Mouse (Mus musculus): ENCODE data around the gene Amph. TPM values are rescaled to one million over a fixed set of nuclear protein-coding genes. Genes with fewer than 3 reads are reported as not detected.

Amph gene
- total and polyA plus RNA-seq, 3 experiments, result not detected

- in situ Hi-C loops (cut with MboI; ENCODE audit: low pct_ligation_motif_present, low pct_unique_long_range_greater_than_20kb, low sequenced_read_pairs), result no loop called here
- DNase-seq (ENCODE audit: extremely low read depth), result peak; percentile 35
- dilution Hi-C loops (cut with MboI; ENCODE audit: extremely low pct_ligation_motif_present, extremely low pct_unique_long_range_greater_than_20kb, low sequenced_read_pairs), result no loop called here
- Histone ChIP-seq H3K4me1 (ENCODE audit: control insufficient read depth in 1 of 2, insufficient read depth in 2 of 2) (peaks cover 0 to under 1% of the 10 kb centered on the region in 2 experiments; a peak in 2 of 4 replicates), H3K79me2 (replicated peaks; ENCODE audit: control insufficient read depth, extremely low read depth, insufficient read depth, poor library complexity, severe bottlenecking) (no peaks in the 10 kb centered on the region), H3K4me3 (replicated peaks in 1 of 3; ENCODE audit: low read depth in 2 of 3, low read length in 2 of 3, poor library complexity in 1 of 3) (no peak overlapping the region), H3K9me3 (replicated peaks; ENCODE audit: low read length) (no peaks in the 10 kb centered on the region), H3K4me2 (ENCODE audit: insufficient read depth, low read depth, poor library complexity, severe bottlenecking) (no peak overlapping the region), H3K27me3 (replicated peaks) (no peaks in the 10 kb centered on the region), H3K9ac (ENCODE audit: insufficient read depth, low read depth) (no peak overlapping the region), H3K36me3 (replicated peaks in 1 of 2; ENCODE audit: control insufficient read depth in 1 of 2, insufficient read depth in 1 of 2, low read length in 1 of 2) (no peaks in the 10 kb centered on the region), H3K27ac (ENCODE audit: insufficient read depth, low read depth) (no peak overlapping the region)
- TF ChIP-seq CTCF (conservative IDR thresholded peaks at IDR 0.05 in 1 of 2, IDR thresholded peaks at IDR 0.05 in 1 of 2; ENCODE audit: low read depth in 2 of 2, low read length in 2 of 2), result peak; percentile 63 to 68
- TF ChIP-seq UBTF (IDR thresholded peaks at IDR 0.05; ENCODE audit: low read depth, low read length), result no peak
- no peak for TF ChIP-seq MXI1 (IDR thresholded peaks at IDR 0.05; ENCODE audit: low read depth, low read length)
- TF ChIP-seq SMC3 (IDR thresholded peaks at IDR 0.05; ENCODE audit: low read depth, low read length), result peak; percentile 61
- TF ChIP-seq MYC (IDR thresholded peaks at IDR 0.05; ENCODE audit: low read depth, low read length), result no peak
- peak; percentile 39 for TF ChIP-seq RAD21 (IDR thresholded peaks at IDR 0.05; ENCODE audit: low read depth, low read length)
- no peak for TF ChIP-seq USF1 (IDR thresholded peaks at IDR 0.05; ENCODE audit: low read depth, low read length)
Measured at GRCm38 (mm10) chr13:19133833-19134232, 185.8 kb downstream of the Amph start.

DNA sequence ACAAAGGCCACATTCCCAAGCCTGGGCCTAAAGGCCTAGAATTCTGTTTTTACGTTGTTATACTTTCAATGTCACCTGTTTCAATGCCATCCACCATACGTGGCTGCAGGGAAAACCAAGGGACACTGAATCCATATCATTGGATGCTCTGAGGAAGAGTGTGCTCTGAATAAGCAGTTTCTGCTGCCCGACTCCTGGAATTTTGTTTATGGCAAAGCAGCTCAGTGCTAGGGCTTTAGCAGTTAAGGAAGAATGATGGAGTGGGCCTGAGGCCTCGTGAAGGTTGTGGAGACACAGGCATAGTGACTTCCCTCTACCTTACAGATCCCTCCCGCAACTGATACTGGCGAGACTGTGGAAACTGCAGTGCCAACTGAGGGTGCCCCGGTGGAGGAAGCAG, 189.2 kb downstream of the Amph start:
- H3K27me3 ChIP-seq (replicated peaks), result no peaks in the 10 kb centered on the region
- dilution Hi-C loops (cut with MboI; ENCODE audit: extremely low pct_ligation_motif_present, extremely low pct_unique_long_range_greater_than_20kb, low sequenced_read_pairs) (no loop called here), in situ Hi-C loops (cut with MboI; ENCODE audit: low pct_ligation_motif_present, low pct_unique_long_range_greater_than_20kb, low sequenced_read_pairs) (no loop called here)
- H3K4me1 ChIP-seq (ENCODE audit: control insufficient read depth in 1 of 2, insufficient read depth in 2 of 2), result peaks cover 0 to 5% of the 10 kb centered on the region in 2 experiments; a peak in 3 of 4 replicates
- no peak overlapping the region for H3K9ac ChIP-seq (ENCODE audit: insufficient read depth, low read depth)
- H3K79me2 ChIP-seq (replicated peaks; ENCODE audit: control insufficient read depth, extremely low read depth, insufficient read depth, poor library complexity, severe bottlenecking), result no peaks in the 10 kb centered on the region
- H3K4me2 ChIP-seq (ENCODE audit: insufficient read depth, low read depth, poor library complexity, severe bottlenecking), result no peak overlapping the region
- H3K4me3 ChIP-seq (replicated peaks in 1 of 3; ENCODE audit: low read depth in 2 of 3, low read length in 2 of 3, poor library complexity in 1 of 3), result no peak overlapping the region
- H3K27ac ChIP-seq (ENCODE audit: insufficient read depth, low read depth), result no peak overlapping the region
- H3K36me3 ChIP-seq (replicated peaks in 1 of 2; ENCODE audit: control insufficient read depth in 1 of 2, insufficient read depth in 1 of 2, low read length in 1 of 2), result no peaks in the 10 kb centered on the region
- H3K9me3 ChIP-seq (replicated peaks; ENCODE audit: low read length), result no peaks in the 10 kb centered on the region
- TF ChIP-seq TCF12 (IDR thresholded peaks at IDR 0.05; ENCODE audit: low read depth, low read length) (no peak), RAD21 (IDR thresholded peaks at IDR 0.05; ENCODE audit: low read depth, low read length) (no peak), HCFC1 (IDR thresholded peaks at IDR 0.05; ENCODE audit: low read depth, low read length) (no peak), RCOR1 (conservative IDR thresholded peaks at IDR 0.05; ENCODE audit: low read depth, low read length) (no peak), ZKSCAN1 (IDR thresholded peaks at IDR 0.05; ENCODE audit: borderline replicate concordance, low read depth, low read length) (no peak), BHLHE40 (IDR thresholded peaks at IDR 0.05; ENCODE audit: low read depth, low read length) (no peak), IRF4 (IDR thresholded peaks at IDR 0.05; ENCODE audit: low read depth, low read length) (no peak), ZNF384 (IDR thresholded peaks at IDR 0.05; ENCODE audit: low read depth, low read length) (no peak), NRF1 (IDR thresholded peaks at IDR 0.05; ENCODE audit: low read depth, low read length) (no peak), ZC3H11A (IDR thresholded peaks at IDR 0.05; ENCODE audit: low read depth, low read length) (no peak), ZMIZ1 (IDR thresholded peaks at IDR 0.05; ENCODE audit: low read depth, low read length) (no peak)
- DNase-seq (ENCODE audit: extremely low read depth), result no peak
